Mouse (Mus musculus): ENCODE data around the gene Aco1. TPM values are rescaled to one million over a fixed set of nuclear protein-coding genes. Genes with fewer than 3 reads are reported as not detected.

The Aco1 gene
- polyA plus RNA-seq, 1 experiment: 46.0 TPM

DNA sequence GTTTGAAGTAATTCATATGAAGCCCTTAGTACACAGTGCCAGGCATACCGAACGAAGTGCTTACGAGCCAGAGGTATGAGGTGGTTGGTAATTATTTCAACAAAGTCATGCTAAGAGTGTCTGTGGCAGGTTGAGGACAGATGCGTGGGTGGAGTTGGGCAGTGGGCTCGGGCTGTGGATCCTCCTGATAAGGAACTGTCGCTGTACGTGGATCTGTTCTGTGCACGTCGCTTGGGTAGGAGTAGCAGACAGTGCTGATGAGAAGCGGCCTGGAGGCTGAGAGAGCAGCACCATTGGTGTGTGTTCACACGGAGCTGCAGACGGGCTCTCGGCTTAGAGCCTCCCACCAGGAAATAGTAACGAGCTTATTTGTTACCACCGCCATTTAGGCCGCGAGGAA lies 35.7 kb downstream of the Aco1 start:
- Histone ChIP-seq H3K4me1 (ENCODE audit: control insufficient read depth, insufficient read depth, low read length) (no peaks in the 10 kb centered on the region), H3K27ac (ENCODE audit: insufficient read depth, low read length) (no peak overlapping the region), H3K4me3 (ENCODE audit: insufficient read depth, low read length) (no peak overlapping the region)
- TF ChIP-seq POLR2A (IDR thresholded peaks at IDR 0.05; ENCODE audit: low read depth, low read length) (no peak), CTCF (IDR thresholded peaks at IDR 0.05; ENCODE audit: borderline replicate concordance, insufficient read depth, low read length) (no peak)

DNA sequence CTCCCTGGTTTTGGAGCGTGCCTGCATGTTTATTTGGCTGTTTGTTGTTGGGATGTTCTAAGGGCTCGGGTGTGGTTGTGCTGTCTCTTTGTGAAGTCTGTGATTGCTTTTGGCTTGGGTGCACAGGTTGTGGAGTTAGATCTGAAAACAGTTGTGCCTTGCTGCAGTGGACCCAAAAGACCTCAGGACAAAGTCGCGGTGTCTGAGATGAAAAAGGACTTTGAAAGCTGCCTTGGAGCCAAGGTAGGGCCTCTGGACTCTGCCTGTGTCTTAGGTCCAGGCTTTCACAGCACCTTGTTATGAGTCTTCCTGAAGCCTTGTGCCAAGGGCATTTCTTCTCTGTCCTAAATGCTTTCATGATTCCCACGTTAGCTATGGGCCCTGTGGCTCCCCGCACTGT lies 37.2 kb downstream of the Aco1 start:
- H3K27ac ChIP-seq (ENCODE audit: insufficient read depth, low read length): no peak overlapping the region
- no peaks in the 10 kb centered on the region for H3K4me1 ChIP-seq (ENCODE audit: control insufficient read depth, insufficient read depth, low read length)
- TF ChIP-seq POLR2A (IDR thresholded peaks at IDR 0.05; ENCODE audit: low read depth, low read length) (no peak), CTCF (IDR thresholded peaks at IDR 0.05; ENCODE audit: borderline replicate concordance, insufficient read depth, low read length) (no peak)
- no peak overlapping the region for H3K4me3 ChIP-seq (ENCODE audit: insufficient read depth, low read length)

DNA sequence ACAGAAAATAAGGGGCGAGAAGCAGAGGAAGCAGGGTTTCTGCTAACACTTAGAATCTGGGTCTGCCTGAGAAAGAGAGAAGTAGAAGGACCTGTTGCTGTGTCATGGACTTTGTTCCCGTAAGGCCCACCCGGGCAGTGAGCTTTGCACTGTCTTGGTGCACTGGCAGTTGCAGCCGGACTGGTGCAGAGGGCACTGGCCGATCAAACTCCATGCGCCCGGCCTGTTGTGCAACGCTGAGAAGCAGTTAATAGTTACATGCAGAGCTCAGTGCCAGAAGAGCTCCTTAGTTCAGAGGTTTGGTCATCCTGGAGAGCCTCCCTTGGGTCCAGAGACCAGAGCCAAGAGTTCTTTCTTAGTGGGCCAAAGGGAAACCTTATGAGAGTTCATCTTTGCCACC lies 38.8 kb downstream of the Aco1 start:
- no peak overlapping the region for H3K27ac ChIP-seq (ENCODE audit: insufficient read depth, low read length)
- no peaks in the 10 kb centered on the region for H3K4me1 ChIP-seq (ENCODE audit: control insufficient read depth, insufficient read depth, low read length)
- TF ChIP-seq CTCF (IDR thresholded peaks at IDR 0.05; ENCODE audit: borderline replicate concordance, insufficient read depth, low read length): no peak
- TF ChIP-seq POLR2A (IDR thresholded peaks at IDR 0.05; ENCODE audit: low read depth, low read length): no peak
- H3K4me3 ChIP-seq (ENCODE audit: insufficient read depth, low read length): no peak overlapping the region

DNA sequence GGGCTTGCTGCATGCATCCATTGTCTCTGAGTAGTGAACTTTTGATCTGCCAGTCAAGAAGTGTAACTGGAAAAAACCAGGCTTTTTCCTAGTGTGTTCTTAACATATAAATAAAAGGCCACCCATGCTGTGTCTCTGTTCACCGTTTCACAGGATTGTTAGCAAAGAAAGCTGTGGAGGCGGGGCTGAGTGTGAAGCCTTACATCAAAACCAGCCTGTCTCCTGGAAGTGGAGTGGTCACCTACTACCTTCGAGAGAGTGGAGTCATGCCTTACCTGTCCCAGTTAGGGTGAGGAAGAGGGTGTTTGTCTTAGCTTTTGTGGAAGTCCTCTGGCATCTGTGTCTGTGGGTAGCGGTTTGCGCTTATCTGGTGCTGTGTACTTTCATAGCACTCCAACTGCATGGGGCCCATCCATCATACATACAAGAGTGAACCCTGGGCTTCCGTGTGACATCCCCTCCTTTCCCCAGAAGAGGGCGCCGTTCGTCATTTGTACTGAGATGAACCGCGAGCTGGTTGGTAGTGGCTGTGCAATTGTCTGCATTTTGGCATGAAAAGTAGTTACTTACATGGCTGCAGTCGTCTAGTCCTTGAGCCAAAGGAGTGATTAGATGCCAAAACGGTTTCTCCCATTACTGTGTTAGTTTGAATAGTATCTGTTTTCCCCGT lies 39.9 kb downstream of the Aco1 start:
- Histone ChIP-seq H3K4me1 (ENCODE audit: control insufficient read depth, insufficient read depth, low read length) (no peaks in the 10 kb centered on the region), H3K27ac (ENCODE audit: insufficient read depth, low read length) (no peak overlapping the region), H3K4me3 (ENCODE audit: insufficient read depth, low read length) (no peak overlapping the region)
- TF ChIP-seq POLR2A (IDR thresholded peaks at IDR 0.05; ENCODE audit: low read depth, low read length) (no peak), CTCF (IDR thresholded peaks at IDR 0.05; ENCODE audit: borderline replicate concordance, insufficient read depth, low read length) (peak; percentile 53)

DNA sequence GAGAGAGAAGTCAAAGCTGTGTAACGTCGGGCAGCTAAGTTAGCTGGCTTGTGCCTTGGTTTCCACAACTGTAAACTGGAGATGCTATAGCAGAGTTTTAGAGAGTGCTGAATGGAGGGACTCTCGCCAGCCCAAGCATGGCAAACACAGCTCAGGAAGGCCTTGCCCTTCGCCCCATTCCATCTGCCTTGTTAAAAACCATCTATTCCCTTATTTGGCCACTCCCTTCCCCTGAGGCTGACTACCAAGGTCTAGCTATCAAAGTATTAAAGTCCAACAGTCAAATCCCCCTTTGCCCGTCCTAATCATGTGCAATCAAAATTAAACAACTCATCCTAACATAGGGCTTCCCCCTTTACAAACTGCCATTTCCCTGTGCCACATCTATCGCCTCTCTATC lies 40.9 kb downstream of the Aco1 start:
- H3K4me1 ChIP-seq (ENCODE audit: control insufficient read depth, insufficient read depth, low read length): no peaks in the 10 kb centered on the region
- H3K4me3 ChIP-seq (ENCODE audit: insufficient read depth, low read length): no peak overlapping the region

DNA sequence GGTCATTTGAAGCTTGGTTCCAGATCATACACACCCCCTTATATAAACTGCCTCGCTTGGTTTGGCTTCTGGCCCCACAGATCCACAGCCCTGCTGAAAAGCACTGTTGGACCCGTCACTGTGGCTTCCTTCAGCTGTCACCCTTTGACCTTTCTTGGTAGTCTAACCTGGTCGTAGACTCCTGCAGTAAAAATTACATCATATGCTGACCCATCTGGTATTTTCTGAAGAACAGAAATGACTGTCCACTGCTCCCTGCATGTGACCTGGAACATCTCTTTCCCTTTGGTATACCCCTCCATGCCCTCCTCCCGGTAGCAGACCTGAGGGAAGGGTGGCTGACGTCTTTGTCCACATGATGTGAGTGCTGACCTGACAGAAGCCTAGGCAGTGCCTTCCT lies 41.6 kb downstream of the Aco1 start:
- Histone ChIP-seq H3K4me3 (ENCODE audit: insufficient read depth, low read length) (no peak overlapping the region), H3K4me1 (ENCODE audit: control insufficient read depth, insufficient read depth, low read length) (no peaks in the 10 kb centered on the region), H3K27ac (ENCODE audit: insufficient read depth, low read length) (no peak overlapping the region)
- TF ChIP-seq CTCF (IDR thresholded peaks at IDR 0.05; ENCODE audit: borderline replicate concordance, insufficient read depth, low read length): no peak
- TF ChIP-seq POLR2A (IDR thresholded peaks at IDR 0.05; ENCODE audit: low read depth, low read length): no peak

More for the DNA sequence above, 40.9 kb downstream of the Aco1 start:
- TF ChIP-seq POLR2A (IDR thresholded peaks at IDR 0.05; ENCODE audit: low read depth, low read length): no peak
- no peak for TF ChIP-seq CTCF (IDR thresholded peaks at IDR 0.05; ENCODE audit: borderline replicate concordance, insufficient read depth, low read length)
- H3K27ac ChIP-seq (ENCODE audit: insufficient read depth, low read length): no peak overlapping the region

DNA sequence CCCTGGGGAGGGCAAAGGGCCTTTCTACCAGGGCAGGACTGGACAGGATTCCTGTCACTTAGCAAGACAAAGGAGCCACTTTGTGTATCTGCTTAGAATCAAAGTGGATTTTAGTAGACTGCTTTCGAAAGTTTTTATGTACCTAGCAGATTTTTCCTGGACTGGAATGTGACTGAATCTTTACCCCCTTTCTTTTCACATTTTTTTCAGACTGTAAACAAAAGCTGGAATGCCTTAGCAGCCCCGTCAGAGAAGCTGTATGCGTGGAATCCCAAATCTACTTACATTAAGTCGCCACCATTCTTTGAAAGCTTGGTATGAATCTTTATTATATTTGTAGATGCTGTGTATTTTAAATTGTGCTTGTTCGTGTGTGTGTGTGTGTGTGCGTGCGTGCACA lies 45.1 kb downstream of the Aco1 start:
- Histone ChIP-seq H3K27ac (ENCODE audit: insufficient read depth, low read length) (no peak overlapping the region), H3K4me3 (ENCODE audit: insufficient read depth, low read length) (no peak overlapping the region), H3K4me1 (ENCODE audit: control insufficient read depth, insufficient read depth, low read length) (no peaks in the 10 kb centered on the region)
- no peak for TF ChIP-seq CTCF (IDR thresholded peaks at IDR 0.05; ENCODE audit: borderline replicate concordance, insufficient read depth, low read length)
- TF ChIP-seq POLR2A (IDR thresholded peaks at IDR 0.05; ENCODE audit: low read depth, low read length): no peak

DNA sequence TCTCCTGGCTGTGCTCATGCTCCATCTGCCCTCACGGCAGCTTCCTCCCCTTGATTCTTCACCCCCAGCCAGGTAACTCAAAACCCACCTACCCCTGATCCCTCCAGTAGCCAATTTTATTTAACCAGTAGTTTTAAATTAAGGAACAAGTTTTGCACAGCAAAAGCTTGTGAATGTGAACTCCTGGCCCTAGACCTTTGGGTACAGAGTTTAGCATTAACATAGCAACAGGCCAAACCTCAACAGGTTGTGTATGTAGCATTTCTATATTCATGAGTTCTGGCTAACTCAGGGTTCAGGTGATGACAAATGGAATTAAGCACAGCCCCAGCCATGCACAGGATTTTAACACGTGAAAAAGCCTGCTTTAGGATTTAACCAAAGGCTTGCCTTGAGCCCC lies 49.4 kb downstream of the Aco1 start:
- Histone ChIP-seq H3K4me1 (ENCODE audit: control insufficient read depth, insufficient read depth, low read length) (no peaks in the 10 kb centered on the region), H3K27ac (ENCODE audit: insufficient read depth, low read length) (no peak overlapping the region), H3K4me3 (ENCODE audit: insufficient read depth, low read length) (no peak overlapping the region)
- TF ChIP-seq POLR2A (IDR thresholded peaks at IDR 0.05; ENCODE audit: low read depth, low read length): no peak
- TF ChIP-seq CTCF (IDR thresholded peaks at IDR 0.05; ENCODE audit: borderline replicate concordance, insufficient read depth, low read length): no peak

DNA sequence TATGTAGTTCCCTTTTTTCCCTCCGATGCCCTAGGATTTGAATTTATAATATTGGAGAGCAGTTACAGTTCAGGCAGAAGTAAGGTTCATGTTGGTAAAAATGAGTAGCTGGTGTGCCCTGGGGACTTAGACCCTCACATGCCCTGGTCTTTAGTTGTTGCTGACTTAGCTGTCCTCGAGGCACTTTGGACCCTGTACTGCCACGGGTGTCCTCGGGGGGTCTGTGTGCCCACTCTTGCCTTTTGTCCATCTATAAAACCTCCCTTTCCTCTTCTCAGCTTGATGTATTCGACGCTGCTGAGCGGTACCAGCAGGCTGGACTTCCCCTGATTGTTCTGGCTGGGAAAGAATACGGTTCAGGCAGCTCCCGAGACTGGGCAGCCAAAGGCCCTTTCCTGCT lies 50.6 kb downstream of the Aco1 start:
- Histone ChIP-seq H3K27ac (ENCODE audit: insufficient read depth, low read length) (no peak overlapping the region), H3K4me1 (ENCODE audit: control insufficient read depth, insufficient read depth, low read length) (no peaks in the 10 kb centered on the region), H3K4me3 (ENCODE audit: insufficient read depth, low read length) (no peak overlapping the region)
- TF ChIP-seq POLR2A (IDR thresholded peaks at IDR 0.05; ENCODE audit: low read depth, low read length) (no peak), CTCF (IDR thresholded peaks at IDR 0.05; ENCODE audit: borderline replicate concordance, insufficient read depth, low read length) (no peak)

DNA sequence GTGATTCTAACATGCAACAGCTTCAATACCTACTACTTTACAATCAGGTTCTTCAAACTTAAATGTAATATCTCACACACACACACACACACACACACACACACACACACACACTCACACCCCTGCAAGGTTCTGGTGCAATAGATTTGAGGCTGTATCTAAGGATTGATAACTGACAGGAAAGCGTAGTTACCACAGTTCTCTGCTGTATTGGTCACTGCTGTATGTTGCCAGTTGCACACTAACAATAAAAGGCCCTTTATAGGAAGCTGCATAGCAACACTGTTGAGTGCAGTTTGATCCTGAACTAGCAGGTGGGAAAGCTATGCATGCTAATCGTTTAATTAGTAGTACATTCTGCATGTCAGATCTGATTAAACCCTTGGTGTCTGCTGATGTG lies 52.5 kb downstream of the Aco1 start:
- H3K4me3 ChIP-seq (ENCODE audit: insufficient read depth, low read length): no peak overlapping the region
- no peak overlapping the region for H3K27ac ChIP-seq (ENCODE audit: insufficient read depth, low read length)
- no peak for TF ChIP-seq POLR2A (IDR thresholded peaks at IDR 0.05; ENCODE audit: low read depth, low read length)
- no peaks in the 10 kb centered on the region for H3K4me1 ChIP-seq (ENCODE audit: control insufficient read depth, insufficient read depth, low read length)

DNA sequence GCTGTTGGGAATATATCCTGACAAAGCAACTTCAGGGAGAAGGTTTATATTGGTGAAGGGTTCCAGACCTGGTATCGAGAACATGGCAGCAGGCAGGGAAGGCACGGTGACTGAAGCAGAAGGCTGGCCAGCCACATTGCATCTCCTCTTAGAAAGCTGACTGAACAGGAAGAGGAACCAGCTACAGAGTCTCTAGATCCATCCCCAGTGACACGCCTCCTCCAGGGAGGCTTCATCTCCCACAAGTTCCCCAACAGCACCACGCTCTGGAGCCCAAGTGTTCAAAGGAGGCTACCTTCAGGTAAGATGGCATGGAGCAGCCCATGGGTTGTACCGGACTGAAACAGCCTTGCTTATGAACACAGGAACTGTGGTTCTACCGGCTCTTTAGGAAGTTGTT lies 59.3 kb downstream of the Aco1 start:
- TF ChIP-seq POLR2A (IDR thresholded peaks at IDR 0.05; ENCODE audit: low read depth, low read length) (no peak), CTCF (IDR thresholded peaks at IDR 0.05; ENCODE audit: borderline replicate concordance, insufficient read depth, low read length) (no peak)
- Histone ChIP-seq H3K4me3 (ENCODE audit: insufficient read depth, low read length) (no peak overlapping the region), H3K4me1 (ENCODE audit: control insufficient read depth, insufficient read depth, low read length) (no peaks in the 10 kb centered on the region), H3K27ac (ENCODE audit: insufficient read depth, low read length) (no peak overlapping the region)

Data from embryonic fibroblast, embryonic 13.5 days (primary cell).